Mouse (Mus musculus) erythroblast, embryonic 14.5 days (primary cell): ENCODE results near the gene D13Ertd608e. TPM values are rescaled to one million over a fixed set of nuclear protein-coding genes. Genes with fewer than 3 reads are reported as not detected.
"Not testable (repeated sequence)": the region's sequence is repeated elsewhere in the genome, so short reads cannot be mapped to it uniquely, and the experiment has no call there.

ENCODE experiments used
- H3K27me3 ChIP-seq: 2 replicates; pipeline ENCODE4 v1.6.1; 2012; ENCODE audit warnings: inconsistent platforms; ENCODE audit not compliant: control insufficient read depth
- H3K36me3 ChIP-seq: 2 replicates; pipeline ENCODE4 v1.6.1; 2012; ENCODE audit warnings: mild to moderate bottlenecking, inconsistent platforms; ENCODE audit not compliant: control insufficient read depth
- H3K4me1 ChIP-seq: 2 replicates; pipeline ENCODE4 v1.6.1; 2012; ENCODE audit warnings: inconsistent platforms; ENCODE audit not compliant: control insufficient read depth
- H3K4me3 ChIP-seq: replicated peaks from 2 replicates; pipeline ENCODE3; 2012; ENCODE audit warnings: moderate library complexity, mild to moderate bottlenecking, inconsistent platforms
- H3K9me3 ChIP-seq: 2 replicates; pipeline ENCODE4 v1.6.1; 2012; ENCODE audit warnings: low read length, inconsistent platforms, mixed read lengths; ENCODE audit not compliant: control insufficient read depth
- GATA1 ChIP-seq: IDR thresholded peaks from 2 replicates; pipeline ENCODE4 v1.6.1; 2012; ENCODE audit warnings: low read length, inconsistent platforms, mixed read lengths
- TAL1 ChIP-seq: IDR thresholded peaks from 3 replicates; pipeline ENCODE4 v1.6.1; 2012; ENCODE audit warnings: low read length, inconsistent platforms, mixed read lengths
- polyA plus RNA-seq: library from polyadenylated mRNA; stranded (reverse); fragments of >175 nt; gene quantifications from 2 replicates; pipeline ENCODE4 v1.2.3, GENCODE M21; 2012

The D13Ertd608e gene
- polyA plus RNA-seq, 1 experiment, result not detected

DNA sequence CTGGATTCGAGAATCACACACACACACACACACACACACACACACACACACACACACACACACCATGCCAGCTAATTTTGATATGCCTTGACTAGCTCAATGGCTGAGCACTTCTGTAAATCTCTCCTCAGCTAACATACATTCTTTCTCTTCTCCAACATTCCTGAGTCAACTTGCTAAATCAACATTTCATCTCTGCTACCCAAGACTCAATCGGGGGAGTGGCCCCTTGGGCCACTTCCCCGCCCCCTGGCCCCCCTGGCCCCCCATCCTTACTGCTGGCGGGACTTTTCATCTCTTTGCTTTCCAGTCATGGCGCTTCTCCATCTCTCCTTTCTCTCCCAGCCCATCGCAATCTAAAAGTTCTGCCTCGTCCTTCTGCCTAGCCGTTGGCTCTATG, 19.0 kb upstream of the D13Ertd608e start:
- TF ChIP-seq GATA1 (no peak), TAL1 (no peak)

DNA sequence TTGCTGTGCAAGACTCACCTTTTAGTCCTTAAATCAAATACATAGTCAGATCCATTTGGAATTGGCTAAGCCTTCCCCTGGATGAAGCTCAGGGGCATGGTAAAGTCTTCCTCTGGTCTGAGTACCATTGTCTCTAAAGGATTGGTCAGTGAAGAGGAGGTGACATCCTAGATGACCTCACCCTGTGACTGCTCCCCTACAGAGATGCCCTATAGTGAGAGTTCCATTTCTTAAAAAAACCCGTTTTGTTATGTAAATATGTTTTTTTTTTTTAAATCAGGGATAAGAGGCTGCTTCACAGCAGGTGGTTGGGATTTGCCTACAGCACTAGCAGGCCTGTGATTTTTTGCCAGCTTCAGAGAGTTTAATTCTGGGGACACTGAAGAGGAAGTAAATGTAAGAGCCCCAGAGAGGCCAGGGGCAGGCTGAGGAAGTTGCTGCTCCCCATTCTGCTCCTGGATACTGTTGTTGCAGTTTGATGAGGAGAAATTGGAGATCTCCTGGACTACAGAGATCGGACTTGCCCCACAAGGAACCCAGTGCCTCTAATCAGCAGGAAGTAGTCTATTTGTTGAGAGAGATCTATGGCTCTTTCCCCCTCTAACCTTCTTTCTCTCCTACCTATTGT, 18.1 kb upstream of the D13Ertd608e start:
- Histone ChIP-seq H3K27me3 (no peaks in the 10 kb centered on the region), H3K9me3 (no peaks in the 10 kb centered on the region), H3K36me3 (no peaks in the 10 kb centered on the region), H3K4me1 (no peaks in the 10 kb centered on the region), H3K4me3 (no peak overlapping the region)
- TF ChIP-seq GATA1 (no peak), TAL1 (no peak)

More for the DNA sequence above, 19.0 kb upstream of the D13Ertd608e start:
- Histone ChIP-seq H3K4me1 (no peaks in the 10 kb centered on the region), H3K36me3 (no peaks in the 10 kb centered on the region), H3K27me3 (no peaks in the 10 kb centered on the region), H3K9me3 (no peaks in the 10 kb centered on the region), H3K4me3 (no peak overlapping the region)

DNA sequence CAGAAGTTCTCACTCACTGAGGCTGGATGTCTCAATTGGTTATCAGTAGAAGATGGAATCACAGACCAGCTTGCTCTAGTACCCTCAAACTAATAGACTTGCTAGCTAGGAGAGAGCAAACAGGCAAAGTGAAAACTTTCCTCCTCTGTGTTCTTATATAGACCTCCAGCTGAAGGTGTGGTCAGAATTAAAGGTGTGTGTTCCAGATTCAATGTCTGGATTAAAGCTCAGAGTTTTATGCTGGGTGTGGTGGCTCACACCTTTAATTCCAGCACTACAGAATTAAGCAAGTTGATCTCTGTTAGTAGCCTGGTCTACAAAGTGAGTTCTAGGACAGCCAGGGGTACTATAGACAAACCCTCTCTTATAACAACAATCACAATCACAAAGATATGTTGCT, 5.7 kb upstream of the D13Ertd608e start, which contains the start of gene AF067063:
Gene AF067063 (minus strand): TSS at position 101 of the 400 bp plus-strand sequence.
- H3K9me3 ChIP-seq, H3K4me3 ChIP-seq, H3K36me3 ChIP-seq, H3K27me3 ChIP-seq, H3K4me1 ChIP-seq: not testable (repeated sequence)

GRCm38 (mm10) chr13:119836324-119836811, 562 bp downstream of the D13Ertd608e start:
- H3K4me3 ChIP-seq, result not testable (repeated sequence)

DNA sequence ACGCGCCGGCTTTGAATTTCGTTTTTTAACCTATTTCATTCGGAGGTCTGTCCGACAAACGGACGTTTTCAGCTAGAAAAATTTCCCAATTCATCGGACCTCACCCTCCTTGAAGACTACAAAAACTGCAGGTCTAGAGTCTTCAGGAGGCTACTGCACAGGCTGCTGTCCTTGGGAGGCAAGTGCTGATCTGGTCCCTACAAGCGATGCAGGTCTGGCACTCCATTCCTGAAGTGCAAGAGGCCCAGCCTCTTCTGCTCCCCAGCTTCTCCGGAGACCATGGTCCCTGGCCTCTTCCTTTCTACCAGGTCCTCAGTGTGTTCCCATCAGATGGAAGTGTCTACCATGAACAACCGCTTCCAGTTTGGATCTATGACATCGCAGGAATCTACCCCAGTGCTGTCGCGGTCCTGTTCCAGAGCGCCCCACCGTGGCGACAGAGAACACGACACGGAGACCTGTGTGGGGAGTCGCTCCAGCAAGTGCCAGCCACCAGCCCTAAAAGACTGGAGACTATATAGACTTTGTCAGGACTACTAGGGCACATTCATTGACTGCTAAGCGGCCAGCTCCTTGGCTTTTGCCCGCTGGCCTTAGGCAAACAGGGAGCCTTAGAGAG, 2.0 kb downstream of the D13Ertd608e start:
- not testable (repeated sequence) for H3K4me1 ChIP-seq

More at GRCm38 (mm10) chr13:119836324-119836811, 562 bp downstream of the D13Ertd608e start:
- peaks cover 19% of the 10 kb centered on the region for H3K27me3 ChIP-seq
- not testable (repeated sequence) for H3K4me1 ChIP-seq, H3K36me3 ChIP-seq, H3K9me3 ChIP-seq

GRCm38 (mm10) chr13:119839982-119840381, 4.2 kb downstream of the D13Ertd608e start:
- H3K4me3 ChIP-seq, H3K36me3 ChIP-seq, H3K4me1 ChIP-seq, H3K9me3 ChIP-seq: not testable (repeated sequence)
- H3K27me3 ChIP-seq, result peaks cover 19% of the 10 kb centered on the region

More for the DNA sequence above, 2.0 kb downstream of the D13Ertd608e start:
- not testable (repeated sequence) for H3K36me3 ChIP-seq, H3K4me3 ChIP-seq, H3K9me3 ChIP-seq
- peaks cover 19% of the 10 kb centered on the region for H3K27me3 ChIP-seq

GRCm38 (mm10) chr13:119862399-119862798, 26.6 kb downstream of the D13Ertd608e start:
- H3K4me1 ChIP-seq, H3K36me3 ChIP-seq, H3K4me3 ChIP-seq, H3K27me3 ChIP-seq, H3K9me3 ChIP-seq: not testable (repeated sequence)

- H3K4me1 ChIP-seq, H3K4me3 ChIP-seq, H3K36me3 ChIP-seq, H3K27me3 ChIP-seq, H3K9me3 ChIP-seq: not testable (repeated sequence)
Measured at GRCm38 (mm10) chr13:119864395-119864999, 28.7 kb downstream of the D13Ertd608e start.

DNA sequence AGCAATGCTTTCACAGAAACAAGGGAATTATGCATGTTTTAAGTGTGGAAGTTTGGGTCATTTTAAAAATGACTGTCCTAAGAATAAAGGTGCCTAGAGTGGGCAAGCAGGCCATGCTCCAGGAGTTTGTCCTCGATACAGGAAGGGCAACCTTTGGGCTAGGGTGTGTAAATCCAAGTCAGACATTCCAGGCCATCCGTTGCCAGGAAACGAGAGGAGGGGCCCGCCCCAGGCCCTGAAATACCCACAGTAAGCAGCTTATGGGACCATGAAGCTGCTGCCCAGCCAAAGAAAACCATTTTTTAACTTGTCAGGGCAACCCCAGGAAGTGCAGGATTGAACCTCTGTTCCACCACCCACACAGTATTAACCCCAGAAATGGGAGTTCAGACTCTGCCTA, 51.1 kb downstream of the D13Ertd608e start:
- not testable (repeated sequence) for H3K4me3 ChIP-seq, H3K27me3 ChIP-seq, H3K36me3 ChIP-seq, H3K9me3 ChIP-seq, H3K4me1 ChIP-seq

GRCm38 (mm10) chr13:119894685-119895084, 58.9 kb downstream of the D13Ertd608e start, which contains the start of gene Tcstv1:
Gene Tcstv1 (minus strand): TSS chr13:119894785.
- not testable (repeated sequence) for H3K4me1 ChIP-seq, H3K4me3 ChIP-seq, H3K9me3 ChIP-seq, H3K36me3 ChIP-seq, H3K27me3 ChIP-seq

Other genes starting within 250 kb of the D13Ertd608e start
- gene Ccl28, start 212.2 kb upstream of the D13Ertd608e start, polyA plus RNA-seq, result not detected in 2 replicates
- gene Hmgcs1, start 145.6 kb upstream of the D13Ertd608e start, polyA plus RNA-seq, result 0.04 and 0.14 TPM in 2 replicates
- 0.01 TPM in 1 of 2 replicates, not detected in the other for gene Nim1k, start 80.1 kb upstream of the D13Ertd608e start, polyA plus RNA-seq
- 0.57 and 1.3 TPM in 2 replicates for gene Zfp131, start 45.1 kb upstream of the D13Ertd608e start, polyA plus RNA-seq
- not detected in 2 replicates for gene AF067063, start 5.8 kb upstream of the D13Ertd608e start, polyA plus RNA-seq
- not detected in 2 replicates for gene Tcstv1, start 58.8 kb downstream of the D13Ertd608e start, polyA plus RNA-seq
- gene Gm21761, start 93.3 kb downstream of the D13Ertd608e start, polyA plus RNA-seq, result not detected in 2 replicates
- not detected in 2 replicates for gene B020031M17Rik, start 114.8 kb downstream of the D13Ertd608e start, polyA plus RNA-seq
- not detected in 2 replicates for gene Gm36079, start 191.0 kb downstream of the D13Ertd608e start, polyA plus RNA-seq
- gene Gm21188, start 216.2 kb downstream of the D13Ertd608e start, polyA plus RNA-seq, result not detected in 2 replicates